Mouse (Mus musculus) mature B cell (primary cell): Measurements from ENCODE around the gene Khsrp.

Experiments used
- in situ Hi-C: fragments of 300-500 bp; cut with MboI; formaldehyde crosslinking; loops from 2 replicates; pipeline ENCODE4 v1.14.3; 2019

The Khsrp gene

GRCm38 (mm10) chr17:56988441-56988840 is 42.9 kb downstream of the Khsrp start:
- in situ Hi-C loops = no loop called here

- in situ Hi-C loops = no loop called here
Measured at GRCm38 (mm10) chr17:56986105-56986805, 45.1 kb downstream of the Khsrp start.

DNA sequence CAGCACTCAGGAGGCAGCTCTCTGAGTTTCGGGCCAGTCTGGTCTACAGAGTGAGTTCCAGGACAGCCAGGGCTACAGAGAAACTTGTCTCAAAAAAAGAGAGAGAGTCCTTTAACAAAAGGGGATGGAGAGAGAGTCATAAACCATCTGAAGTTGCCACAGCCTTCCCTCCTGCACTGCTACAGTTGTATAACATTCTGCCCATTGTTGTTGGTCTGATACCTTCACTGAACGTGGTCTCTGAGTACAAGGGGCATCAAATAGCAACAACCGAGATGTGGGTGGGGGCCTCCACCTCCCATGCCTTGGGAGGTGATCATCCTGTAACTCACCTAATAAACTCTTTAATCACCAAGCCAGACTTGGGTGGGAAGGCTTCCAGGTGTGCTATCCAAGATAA is 45.7 kb downstream of the Khsrp start:
- in situ Hi-C loops = no loop called here

- in situ Hi-C loops = no loop called here
Measured at GRCm38 (mm10) chr17:56984886-56985285, 46.4 kb downstream of the Khsrp start.

GRCm38 (mm10) chr17:56982013-56982412 is 49.3 kb downstream of the Khsrp start, which contains the start of gene Acer1:
TSS of gene Acer1 (minus strand) at chr17:56982126.
- in situ Hi-C loops = no loop called here

GRCm38 (mm10) chr17:56981049-56981448 is 50.3 kb downstream of the Khsrp start:
- in situ Hi-C loops = no loop called here

DNA sequence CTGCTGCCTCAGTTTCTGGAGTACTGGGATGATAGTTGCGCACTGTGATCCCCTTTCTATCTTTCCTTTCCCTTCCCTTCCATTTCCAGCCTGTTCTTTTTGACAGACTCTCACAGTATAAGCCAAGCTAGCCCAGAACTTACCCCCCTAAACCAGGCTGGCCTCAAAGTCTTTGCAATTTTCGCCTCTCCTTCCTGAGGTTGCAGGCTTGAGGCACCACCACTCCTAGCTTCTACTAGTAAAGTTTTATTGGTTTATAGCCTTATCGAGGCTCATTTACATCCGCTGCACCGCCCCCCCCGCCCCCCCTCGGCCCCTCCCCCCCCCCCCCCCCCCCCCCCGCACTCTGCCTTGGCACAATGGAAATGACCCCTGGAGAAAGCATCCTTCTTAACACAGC is 51.8 kb downstream of the Khsrp start:
- in situ Hi-C loops = no loop called here

DNA sequence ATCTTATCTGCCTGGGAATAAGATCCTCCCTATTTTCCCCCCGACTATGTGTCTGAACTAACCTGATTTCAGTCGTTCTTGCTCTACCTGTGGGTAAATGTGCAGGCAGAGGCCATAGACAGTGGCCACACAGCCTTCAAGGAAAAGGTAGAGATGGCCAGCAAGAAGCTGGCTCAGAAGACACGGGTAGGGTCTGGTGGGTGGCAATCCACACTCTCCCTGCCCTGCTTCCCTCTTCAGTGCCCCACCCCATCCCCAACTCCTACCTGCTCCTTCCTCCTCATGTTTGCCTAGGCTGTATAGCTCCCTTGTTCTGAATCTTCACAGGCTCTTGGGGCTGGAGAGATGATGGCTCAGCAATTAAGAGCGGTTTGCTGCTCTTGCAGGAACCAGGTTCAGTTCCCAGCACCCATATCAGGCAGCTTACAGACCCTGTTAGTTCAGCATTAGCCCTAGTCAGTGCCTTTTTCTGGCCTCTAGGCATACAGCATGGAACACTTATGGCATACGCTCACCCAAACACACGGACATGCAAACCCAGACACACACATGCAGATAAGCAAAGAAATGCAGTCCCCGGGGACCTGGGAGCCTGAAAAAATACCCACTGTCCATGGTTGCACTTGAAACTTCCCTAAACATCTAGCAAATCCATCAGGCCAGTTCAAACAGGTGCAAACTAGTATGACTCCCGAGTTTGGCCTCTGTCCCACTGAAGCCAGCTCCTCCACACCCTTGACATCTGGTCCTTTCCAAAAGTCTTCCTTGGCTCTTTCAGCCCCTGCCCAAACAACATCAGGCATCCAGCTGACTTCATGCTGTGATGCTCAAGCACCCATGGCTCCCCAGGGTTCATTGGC is 54.6 kb downstream of the Khsrp start:
- in situ Hi-C loops = no loop called here

GRCm38 (mm10) chr17:56975391-56975790 is 55.9 kb downstream of the Khsrp start:
- in situ Hi-C loops = no loop called here

- in situ Hi-C loops = no loop called here
Measured at GRCm38 (mm10) chr17:56974708-56975240, 56.5 kb downstream of the Khsrp start.

GRCm38 (mm10) chr17:56973956-56974707 is 57.2 kb downstream of the Khsrp start:
- in situ Hi-C loops = no loop called here
